Mouse (Mus musculus) lung, embryonic 14.5 days (tissue): ENCODE measurements at regions not wholly inside any gene's neighbourhood (a gene's known extent, or its start where the extent isn't known, plus 50 kb on each side); places are given as distances from the start of the nearest gene placed in this dataset.

Source experiments
- ATAC-seq: fragments of 200-750 bp; cut with Nextera tagmentation; 2 replicates; pipeline ENCODE4 v1.8.0; 2017; ENCODE audit warnings: mild to moderate bottlenecking, moderate TSS enrichment, moderate library complexity; ENCODE audit not compliant: insufficient read depth
- DNase-seq: peaks from one replicate; pipeline ENCODE4 v3.0.0-alpha.2; 2015
- H3K27ac ChIP-seq: fragments of 300-500 bp; sonication (generic); 2 replicates; pipeline ENCODE4 v1.5.1; 2014; ENCODE audit warnings: low read depth, mild to moderate bottlenecking, moderate library complexity
- H3K27me3 ChIP-seq: fragments of 300-500 bp; sonication (generic); 2 replicates; pipeline ENCODE4 v1.6.1; 2014; ENCODE audit warnings: low read length, control low read depth; ENCODE audit not compliant: insufficient read depth
- H3K36me3 ChIP-seq: fragments of 300-500 bp; sonication (generic); 2 replicates; pipeline ENCODE4 v1.6.1; 2014; ENCODE audit warnings: control low read depth; ENCODE audit not compliant: insufficient read depth
- H3K4me1 ChIP-seq: fragments of 300-500 bp; sonication (generic); 2 replicates; pipeline ENCODE4 v1.6.1; 2014; ENCODE audit warnings: antibody characterized with exemption, control low read depth; ENCODE audit not compliant: insufficient read depth
- H3K4me2 ChIP-seq: fragments of 300-500 bp; sonication (generic); 2 replicates; pipeline ENCODE4 v1.6.1; 2014; ENCODE audit warnings: mild to moderate bottlenecking
- H3K4me3 ChIP-seq: fragments of 300-500 bp; sonication (generic); 2 replicates; pipeline ENCODE4 v1.5.1; 2014; ENCODE audit warnings: low read depth, low read length
- H3K9ac ChIP-seq: fragments of 300-500 bp; sonication (generic); 2 replicates; pipeline ENCODE4 v1.6.1; 2014
- H3K9me3 ChIP-seq: fragments of 300-500 bp; sonication (generic); 2 replicates; pipeline ENCODE4 v1.6.1; 2016; ENCODE audit warnings: low read depth, low read length, control low read depth
- CTCF ChIP-seq: IDR thresholded peaks from 2 replicates; pipeline ENCODE4 v1.5.1; 2016; ENCODE audit warnings: antibody characterized with exemption, low read depth
- WGBS: fragments of 180-500 bp; shearing (Covaris S2); extraction: QIAGEN DNeasy Blood & Tissue Kit; methylation state at CpG from one replicate; pipeline ENCODE4 v1.1.7; 2014; 5-methylcytosine and 5-hydroxymethylcytosine counted together

DNA sequence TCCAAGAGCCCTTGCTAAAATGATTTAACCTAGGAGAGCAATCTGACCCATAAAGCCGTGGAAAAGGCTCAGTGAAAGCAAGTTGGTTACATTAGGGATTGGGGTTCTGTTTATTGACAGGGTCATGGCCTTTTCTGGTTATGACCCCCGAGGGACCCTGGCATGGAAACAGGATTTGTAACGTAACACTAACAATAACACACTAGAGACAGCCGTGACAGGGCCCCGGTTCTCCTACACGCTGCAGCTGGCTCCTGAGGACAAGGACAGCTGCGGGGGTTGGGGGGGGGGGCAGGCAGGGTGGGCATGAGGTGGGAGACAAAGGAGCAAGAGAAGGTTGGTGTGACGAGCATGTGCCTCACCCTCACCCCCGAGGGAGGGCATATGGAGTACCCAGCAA lies 300.4 kb downstream of the Ets1 start:
- Histone ChIP-seq H3K27ac (no peak overlapping the region), H3K4me3 (no peak overlapping the region), H3K27me3 (no peaks in the 10 kb centered on the region), H3K4me1 (peaks cover 8% of the 10 kb centered on the region), H3K36me3 (no peaks in the 10 kb centered on the region), H3K4me2 (no peak overlapping the region), H3K9ac (no peak overlapping the region), H3K9me3 (no peaks in the 10 kb centered on the region)
- no peak for ATAC-seq
- 27% methylated on average over 9 of the region's 9 CpGs for WGBS
- no peak for TF ChIP-seq CTCF
- DNase-seq, result no peak

- ATAC-seq (no peak), DNase-seq (no peak)
- Histone ChIP-seq H3K9me3 (no peaks in the 10 kb centered on the region), H3K4me3 (no peak overlapping the region), H3K4me1 (peaks cover 9% of the 10 kb centered on the region), H3K36me3 (no peaks in the 10 kb centered on the region), H3K4me2 (no peak overlapping the region), H3K27me3 (no peaks in the 10 kb centered on the region), H3K9ac (no peak overlapping the region), H3K27ac (no peak overlapping the region)
- TF ChIP-seq CTCF, result no peak
- 83% methylated on average over 7 of the region's 7 CpGs for WGBS
Observed at GRCm38 (mm10) chr9:32937391-32937790, 301.4 kb downstream of the Ets1 start.

- no peak overlapping the region for H3K4me3 ChIP-seq
- no peaks in the 10 kb centered on the region for H3K9me3 ChIP-seq
- 70% methylated on average over 6 of the region's 6 CpGs for WGBS
- peaks cover 9% of the 10 kb centered on the region for H3K4me1 ChIP-seq
- no peak overlapping the region for H3K9ac ChIP-seq
- TF ChIP-seq CTCF, result no peak
- H3K4me2 ChIP-seq, result no peak overlapping the region
- no peaks in the 10 kb centered on the region for H3K36me3 ChIP-seq
- ATAC-seq, result no peak
- no peaks in the 10 kb centered on the region for H3K27me3 ChIP-seq
- no peak overlapping the region for H3K27ac ChIP-seq
- DNase-seq, result no peak
Observed at GRCm38 (mm10) chr9:32938857-32939256, 302.8 kb downstream of the Ets1 start.

DNA sequence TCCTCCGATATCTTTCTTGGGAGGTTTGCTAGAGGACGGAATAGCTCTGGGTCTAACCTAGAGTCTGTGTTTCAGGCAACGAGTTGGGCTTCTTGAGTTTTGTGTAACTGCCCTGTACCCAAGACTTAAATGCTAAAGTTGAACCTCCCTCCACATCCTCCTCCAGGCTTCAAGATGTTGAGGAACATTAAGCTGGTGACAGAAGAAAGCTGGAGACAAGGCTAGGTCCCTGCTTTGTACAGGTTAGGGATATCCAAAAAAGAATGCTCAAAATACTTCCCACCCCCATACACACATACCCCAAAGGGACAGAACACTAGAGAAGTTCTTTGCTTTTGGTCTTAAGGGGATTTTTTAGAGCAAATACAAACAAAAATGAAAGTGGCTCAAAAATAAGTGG lies 303.6 kb downstream of the Ets1 start:
- no peak for TF ChIP-seq CTCF
- no peaks in the 10 kb centered on the region for H3K9me3 ChIP-seq
- ATAC-seq, result no peak
- no peaks in the 10 kb centered on the region for H3K27me3 ChIP-seq
- 89% methylated on average over 3 of the region's 3 CpGs for WGBS
- H3K36me3 ChIP-seq, result no peaks in the 10 kb centered on the region
- H3K9ac ChIP-seq, result no peak overlapping the region
- no peak overlapping the region for H3K4me3 ChIP-seq
- H3K27ac ChIP-seq, result no peak overlapping the region
- H3K4me1 ChIP-seq, result peaks cover 9% of the 10 kb centered on the region
- no peak overlapping the region for H3K4me2 ChIP-seq
- no peak for DNase-seq

- peak overlapping the region; percentile 67 for H3K4me2 ChIP-seq
- peak overlapping the region; percentile 44; the same call in 1 of the 2 replicates for H3K27ac ChIP-seq
- H3K9ac ChIP-seq, result peak overlapping the region; percentile 55
Observed at GRCm38 (mm10) chr9:32940111-32940813, 304.2 kb downstream of the Ets1 start.

DNA sequence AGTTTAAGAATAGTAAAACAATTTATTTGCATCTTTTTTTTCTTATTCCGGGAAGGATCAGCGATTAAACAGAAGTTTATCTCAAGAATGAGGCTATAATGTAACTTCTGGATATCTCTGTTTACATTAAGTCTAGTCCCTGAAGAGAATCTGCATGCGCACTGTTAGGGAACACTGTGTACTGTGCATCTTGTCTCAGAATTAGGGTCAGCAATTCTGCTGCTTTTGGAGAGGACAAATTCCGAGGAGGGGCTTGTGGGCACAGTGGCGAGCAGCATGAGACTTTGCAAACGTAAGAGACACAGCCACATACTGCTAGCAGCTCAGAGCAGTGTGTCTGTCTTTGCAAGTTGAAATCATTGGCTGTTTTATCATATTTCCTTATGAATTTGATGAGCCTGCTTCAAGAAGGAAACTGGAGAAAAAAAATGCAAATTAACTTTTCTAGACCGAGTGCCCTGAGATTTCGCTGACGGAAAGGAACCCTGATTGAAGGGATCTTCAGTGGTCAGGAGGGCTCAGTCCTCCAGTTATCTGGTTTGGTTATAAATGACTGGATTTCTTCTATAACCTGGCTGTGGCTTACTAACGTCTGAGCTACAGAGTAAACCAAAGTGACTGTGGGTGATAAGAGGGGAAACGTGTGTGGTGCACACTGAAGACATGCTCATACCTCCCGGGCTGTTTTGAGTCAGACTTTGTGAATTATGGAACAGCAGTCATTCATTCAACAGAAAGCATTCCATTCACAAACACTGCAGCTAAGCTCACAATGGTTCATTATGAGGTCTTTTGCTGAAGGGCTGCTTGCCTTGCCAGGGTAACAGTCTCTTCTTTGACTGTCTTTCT lies 305.1 kb downstream of the Ets1 start:
- ATAC-seq, result peak; percentile 71
- H3K36me3 ChIP-seq, result no peaks in the 10 kb centered on the region
- 18% methylated on average over 12 of the region's 12 CpGs for WGBS
- TF ChIP-seq CTCF, result no peak
- peak overlapping the region; percentile 39 for H3K4me3 ChIP-seq
- no peak overlapping the region; the same call in 1 of the 2 replicates for H3K27ac ChIP-seq
- H3K4me2 ChIP-seq, result peak overlapping the region; percentile 67
- H3K27me3 ChIP-seq, result no peaks in the 10 kb centered on the region
- H3K9ac ChIP-seq, result peak overlapping the region; percentile 7
- peaks cover 9% of the 10 kb centered on the region for H3K4me1 ChIP-seq
- no peaks in the 10 kb centered on the region for H3K9me3 ChIP-seq
- DNase-seq, result peak; percentile 61

More at GRCm38 (mm10) chr9:32940111-32940813, 304.2 kb downstream of the Ets1 start:
- peak; percentile 81 for TF ChIP-seq CTCF
- H3K4me3 ChIP-seq, result peak overlapping the region; percentile 39
- peak; percentile 88 for ATAC-seq
- H3K9me3 ChIP-seq, result no peaks in the 10 kb centered on the region
- no peaks in the 10 kb centered on the region for H3K27me3 ChIP-seq
- DNase-seq, result peak; percentile 97
- WGBS, result 17% methylated on average over 19 of the region's 19 CpGs
- H3K36me3 ChIP-seq, result no peaks in the 10 kb centered on the region
- H3K4me1 ChIP-seq, result peaks cover 9% of the 10 kb centered on the region

DNA sequence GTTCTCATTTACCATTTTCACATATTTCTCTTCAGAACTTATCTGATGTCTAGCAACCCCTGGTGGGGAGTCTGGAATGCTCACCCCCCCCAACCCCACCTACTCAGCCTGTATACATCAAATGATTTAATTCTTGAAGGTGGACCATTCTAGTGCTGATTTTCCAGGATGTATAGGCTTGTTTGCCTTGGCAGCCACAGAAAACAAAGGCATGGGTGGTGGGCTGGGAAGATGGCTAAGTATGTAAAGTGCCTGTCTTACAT lies 305.7 kb downstream of the Ets1 start:
- Histone ChIP-seq H3K4me2 (peak overlapping the region; percentile 67; the same call in 1 of the 2 replicates), H3K4me1 (peaks cover 9% of the 10 kb centered on the region), H3K27me3 (no peaks in the 10 kb centered on the region), H3K9me3 (no peaks in the 10 kb centered on the region), H3K36me3 (no peaks in the 10 kb centered on the region), H3K4me3 (no peak overlapping the region), H3K9ac (no peak overlapping the region), H3K27ac (no peak overlapping the region)
- DNase-seq, result peak; percentile 32
- no peak for ATAC-seq
- peak; percentile 43 for TF ChIP-seq CTCF
